Mouse (Mus musculus): ENCODE data around the gene Coa4. TPM values are rescaled to one million over a fixed set of nuclear protein-coding genes. Genes with fewer than 3 reads are reported as not detected.

The Coa4 gene
- polyA plus RNA-seq, 1 experiment = not detected

DNA sequence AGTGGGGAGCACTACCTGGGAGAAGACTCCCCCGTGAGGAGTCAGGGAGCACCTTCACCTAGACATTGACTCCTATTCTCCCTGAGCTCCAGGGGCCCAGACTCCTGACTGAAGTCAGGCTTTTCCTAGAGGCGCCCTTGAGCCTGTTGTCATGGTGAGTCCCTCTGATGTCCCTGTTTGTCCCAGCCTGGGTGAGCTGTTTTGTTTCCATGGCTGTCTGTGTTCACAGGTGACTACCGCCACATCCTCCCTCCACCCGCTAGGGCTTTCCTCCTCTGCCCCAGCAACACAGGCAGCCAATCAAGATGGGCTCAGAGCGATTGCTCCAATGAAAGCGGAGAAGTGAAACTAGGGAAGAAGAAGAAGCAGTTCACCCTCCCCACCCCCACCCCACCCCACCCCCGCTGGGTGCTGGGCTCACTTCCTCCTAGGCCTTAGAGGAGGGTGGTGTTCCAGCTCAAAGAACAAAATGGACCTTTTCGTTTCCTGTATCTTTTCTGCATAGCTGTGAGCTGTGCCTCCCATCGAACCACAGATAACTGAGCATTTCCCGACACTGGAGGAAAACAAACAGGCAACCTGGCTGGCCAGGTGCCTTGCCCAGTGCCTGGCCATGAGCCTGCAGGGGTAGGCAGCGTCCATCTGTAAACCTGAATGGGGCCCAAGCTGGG, 41.2 kb upstream of the Coa4 start:
- TF ChIP-seq CTCF (IDR thresholded peaks at IDR 0.05; ENCODE audit: insufficient read depth, low read depth, low read length) = no peak
- TF ChIP-seq POLR2A (IDR thresholded peaks at IDR 0.05; ENCODE audit: insufficient read depth, low read depth, low read length) = no peak
- H3K4me1 ChIP-seq (ENCODE audit: control insufficient read depth, insufficient read depth, low read length) = peaks cover 21% of the 10 kb centered on the region
- H3K4me3 ChIP-seq (ENCODE audit: insufficient read depth, low read depth, low read length) = peak overlapping the region; percentile 16
- WGBS = 61% methylated on average over 11 of the region's 11 CpGs
- H3K27ac ChIP-seq (ENCODE audit: insufficient read depth, low read depth, low read length) = peak overlapping the region; percentile 41

DNA sequence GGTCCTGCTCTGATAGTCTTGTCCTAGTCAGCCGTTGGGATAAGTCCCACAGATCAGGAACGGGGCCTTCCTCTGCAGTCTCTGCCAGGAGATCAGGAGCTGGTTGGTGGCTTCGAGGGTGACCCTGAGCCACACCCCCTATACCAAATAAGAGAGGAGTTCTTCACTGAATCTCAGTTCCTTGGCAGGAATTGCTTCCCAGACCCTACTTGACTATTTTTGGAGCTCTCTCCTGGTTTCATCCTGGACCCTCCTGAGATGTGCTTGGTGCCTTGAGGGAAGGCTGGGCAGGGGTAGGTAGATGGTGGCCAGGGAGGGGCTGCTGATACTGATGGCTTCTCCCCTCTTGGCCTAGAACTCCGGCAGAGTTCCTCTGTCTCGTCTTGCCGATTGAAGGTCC, 40.5 kb upstream of the Coa4 start:
- Histone ChIP-seq H3K4me1 (ENCODE audit: control insufficient read depth, insufficient read depth, low read length) (peaks cover 21% of the 10 kb centered on the region), H3K4me3 (ENCODE audit: insufficient read depth, low read depth, low read length) (no peak overlapping the region), H3K27ac (ENCODE audit: insufficient read depth, low read depth, low read length) (0 out of 2 replicates have a peak overlapping the region, but pooled peaks have one; percentile 19)
- TF ChIP-seq CTCF (IDR thresholded peaks at IDR 0.05; ENCODE audit: insufficient read depth, low read depth, low read length) (no peak), POLR2A (IDR thresholded peaks at IDR 0.05; ENCODE audit: insufficient read depth, low read depth, low read length) (no peak)
- WGBS = 83% methylated on average over 6 of the region's 6 CpGs

DNA sequence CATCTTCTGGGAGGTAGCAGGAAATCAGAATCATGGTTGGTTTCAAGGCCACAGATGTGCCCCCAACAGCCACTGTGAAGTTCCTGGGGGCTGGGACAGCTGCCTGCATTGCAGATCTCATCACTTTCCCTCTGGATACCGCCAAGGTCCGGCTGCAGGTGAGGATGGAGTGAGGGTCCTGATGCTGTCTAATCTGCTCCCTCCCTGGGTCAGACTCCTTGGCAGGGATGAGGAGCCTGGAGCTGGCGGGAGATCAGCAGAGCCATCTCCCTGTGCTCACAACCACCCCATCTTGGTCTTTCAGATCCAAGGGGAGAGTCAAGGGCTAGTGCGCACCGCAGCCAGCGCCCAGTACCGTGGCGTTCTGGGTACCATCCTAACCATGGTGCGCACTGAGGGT, 40.1 kb upstream of the Coa4 start:
- TF ChIP-seq POLR2A (IDR thresholded peaks at IDR 0.05; ENCODE audit: insufficient read depth, low read depth, low read length) (no peak), CTCF (IDR thresholded peaks at IDR 0.05; ENCODE audit: insufficient read depth, low read depth, low read length) (no peak)
- H3K27ac ChIP-seq (ENCODE audit: insufficient read depth, low read depth, low read length) = no peak overlapping the region
- WGBS = over 99% methylated on average over 9 of the region's 9 CpGs
- H3K4me1 ChIP-seq (ENCODE audit: control insufficient read depth, insufficient read depth, low read length) = peaks cover 21% of the 10 kb centered on the region
- no peak overlapping the region for H3K4me3 ChIP-seq (ENCODE audit: insufficient read depth, low read depth, low read length)

DNA sequence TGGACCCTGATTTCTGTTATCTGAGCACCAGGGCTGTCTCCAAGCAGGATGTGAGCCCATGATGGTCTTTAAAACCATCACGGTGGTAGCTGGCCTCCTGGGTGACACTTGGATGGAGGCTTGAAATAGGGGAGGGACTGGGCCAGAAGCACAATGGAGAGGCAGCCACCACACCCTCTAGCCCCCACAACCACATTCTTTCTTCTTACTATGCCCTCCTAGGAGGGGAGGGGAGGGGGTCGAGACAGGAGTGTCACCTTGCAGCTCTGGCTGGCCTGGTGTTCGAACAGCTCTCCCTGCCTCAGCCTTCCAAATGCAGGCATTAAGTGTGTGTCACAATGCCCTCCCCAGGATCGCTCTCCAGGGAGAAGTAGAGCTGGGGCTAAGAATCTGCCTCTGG, 39.5 kb upstream of the Coa4 start:
- Histone ChIP-seq H3K27ac (ENCODE audit: insufficient read depth, low read depth, low read length) (no peak overlapping the region), H3K4me1 (ENCODE audit: control insufficient read depth, insufficient read depth, low read length) (peaks cover 21% of the 10 kb centered on the region), H3K4me3 (ENCODE audit: insufficient read depth, low read depth, low read length) (no peak overlapping the region)
- 83% methylated on average over 4 of the region's 4 CpGs for WGBS
- TF ChIP-seq CTCF (IDR thresholded peaks at IDR 0.05; ENCODE audit: insufficient read depth, low read depth, low read length) = no peak

DNA sequence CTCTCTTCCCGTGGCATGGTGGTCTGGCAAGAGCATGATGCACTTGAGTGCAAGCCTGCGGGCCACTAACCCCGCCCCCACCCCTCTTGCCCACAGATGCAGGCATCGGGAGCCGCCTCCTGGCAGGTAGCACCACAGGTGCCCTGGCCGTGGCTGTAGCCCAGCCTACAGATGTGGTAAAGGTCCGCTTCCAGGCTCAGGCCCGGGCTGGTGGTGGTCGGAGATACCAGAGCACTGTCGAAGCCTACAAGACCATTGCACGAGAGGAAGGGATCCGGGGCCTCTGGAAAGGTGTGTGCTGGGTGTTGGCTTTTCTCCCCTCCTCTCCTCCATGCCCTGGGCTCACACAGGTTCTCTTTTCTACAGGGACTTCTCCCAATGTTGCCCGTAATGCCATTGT, 38.9 kb upstream of the Coa4 start:
- WGBS = 95% methylated on average over 13 of the region's 13 CpGs
- TF ChIP-seq POLR2A (IDR thresholded peaks at IDR 0.05; ENCODE audit: insufficient read depth, low read depth, low read length) (no peak), CTCF (IDR thresholded peaks at IDR 0.05; ENCODE audit: insufficient read depth, low read depth, low read length) (no peak)
- no peak overlapping the region for H3K4me3 ChIP-seq (ENCODE audit: insufficient read depth, low read depth, low read length)
- peaks cover 19% of the 10 kb centered on the region for H3K4me1 ChIP-seq (ENCODE audit: control insufficient read depth, insufficient read depth, low read length)
- H3K27ac ChIP-seq (ENCODE audit: insufficient read depth, low read depth, low read length) = no peak overlapping the region

DNA sequence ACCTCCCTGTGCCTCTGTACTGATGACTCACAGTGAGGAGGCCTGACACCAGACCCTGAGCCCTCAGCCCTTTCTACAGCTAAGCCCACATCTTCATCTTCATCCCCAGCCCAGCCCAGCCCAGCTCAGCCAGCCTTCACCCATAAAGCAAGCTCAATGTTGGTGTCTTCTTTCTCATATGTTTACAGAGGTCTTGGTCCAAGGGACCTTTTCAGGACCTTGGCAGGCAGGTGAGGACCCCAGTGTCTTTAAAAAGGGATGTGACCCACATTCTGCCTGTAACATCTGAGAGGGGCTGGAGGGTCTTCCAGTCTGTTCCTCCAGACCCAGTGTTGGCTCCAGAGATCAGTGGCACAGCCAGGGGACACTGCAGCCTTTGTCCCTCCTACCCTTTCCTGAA, 37.4 kb upstream of the Coa4 start:
- no peak overlapping the region for H3K4me3 ChIP-seq (ENCODE audit: insufficient read depth, low read depth, low read length)
- H3K27ac ChIP-seq (ENCODE audit: insufficient read depth, low read depth, low read length) = no peak overlapping the region
- TF ChIP-seq POLR2A (IDR thresholded peaks at IDR 0.05; ENCODE audit: insufficient read depth, low read depth, low read length) = no peak
- no peak for TF ChIP-seq CTCF (IDR thresholded peaks at IDR 0.05; ENCODE audit: insufficient read depth, low read depth, low read length)
- peaks cover 12% of the 10 kb centered on the region for H3K4me1 ChIP-seq (ENCODE audit: control insufficient read depth, insufficient read depth, low read length)

DNA sequence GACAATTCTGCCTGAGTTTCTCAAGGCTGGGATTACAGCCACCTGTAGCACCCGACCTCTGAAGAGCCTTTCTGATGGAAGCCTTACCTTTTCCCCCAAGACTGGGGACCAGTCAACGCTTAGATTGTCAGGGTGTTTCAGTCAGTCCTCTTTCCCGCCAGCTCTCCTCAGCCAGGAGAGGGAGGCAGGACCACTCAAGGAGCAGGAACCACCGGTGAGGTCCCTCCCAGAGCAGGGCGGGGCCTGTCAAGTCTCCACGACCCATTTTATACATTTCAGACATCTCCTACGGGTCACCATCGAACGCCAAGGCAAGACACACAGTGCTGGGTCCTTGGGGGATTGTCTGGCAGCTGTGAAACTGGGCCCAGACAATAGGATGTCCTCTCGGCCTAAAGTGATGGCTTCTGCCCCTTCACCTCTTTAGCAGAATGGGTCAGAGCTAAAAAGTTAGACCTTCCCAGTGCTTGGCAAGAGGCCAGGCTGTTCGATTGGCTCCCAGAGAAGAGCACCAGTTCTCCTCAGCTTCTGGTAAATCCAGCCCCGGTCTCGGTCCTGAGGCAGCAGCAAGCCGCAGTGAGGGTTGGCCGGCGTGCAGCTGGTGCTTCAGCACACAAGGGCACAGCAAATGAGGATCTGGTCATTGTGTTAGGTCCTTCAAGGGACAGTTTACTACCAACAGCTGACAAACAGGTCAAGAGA, 36.4 kb upstream of the Coa4 start:
- H3K4me3 ChIP-seq (ENCODE audit: insufficient read depth, low read depth, low read length) = no peak overlapping the region
- TF ChIP-seq POLR2A (IDR thresholded peaks at IDR 0.05; ENCODE audit: insufficient read depth, low read depth, low read length) = no peak
- TF ChIP-seq CTCF (IDR thresholded peaks at IDR 0.05; ENCODE audit: insufficient read depth, low read depth, low read length) = no peak
- no peak overlapping the region for H3K27ac ChIP-seq (ENCODE audit: insufficient read depth, low read depth, low read length)
- H3K4me1 ChIP-seq (ENCODE audit: control insufficient read depth, insufficient read depth, low read length) = peaks cover 10% of the 10 kb centered on the region
- WGBS = 83% methylated on average over 16 of the region's 16 CpGs

DNA sequence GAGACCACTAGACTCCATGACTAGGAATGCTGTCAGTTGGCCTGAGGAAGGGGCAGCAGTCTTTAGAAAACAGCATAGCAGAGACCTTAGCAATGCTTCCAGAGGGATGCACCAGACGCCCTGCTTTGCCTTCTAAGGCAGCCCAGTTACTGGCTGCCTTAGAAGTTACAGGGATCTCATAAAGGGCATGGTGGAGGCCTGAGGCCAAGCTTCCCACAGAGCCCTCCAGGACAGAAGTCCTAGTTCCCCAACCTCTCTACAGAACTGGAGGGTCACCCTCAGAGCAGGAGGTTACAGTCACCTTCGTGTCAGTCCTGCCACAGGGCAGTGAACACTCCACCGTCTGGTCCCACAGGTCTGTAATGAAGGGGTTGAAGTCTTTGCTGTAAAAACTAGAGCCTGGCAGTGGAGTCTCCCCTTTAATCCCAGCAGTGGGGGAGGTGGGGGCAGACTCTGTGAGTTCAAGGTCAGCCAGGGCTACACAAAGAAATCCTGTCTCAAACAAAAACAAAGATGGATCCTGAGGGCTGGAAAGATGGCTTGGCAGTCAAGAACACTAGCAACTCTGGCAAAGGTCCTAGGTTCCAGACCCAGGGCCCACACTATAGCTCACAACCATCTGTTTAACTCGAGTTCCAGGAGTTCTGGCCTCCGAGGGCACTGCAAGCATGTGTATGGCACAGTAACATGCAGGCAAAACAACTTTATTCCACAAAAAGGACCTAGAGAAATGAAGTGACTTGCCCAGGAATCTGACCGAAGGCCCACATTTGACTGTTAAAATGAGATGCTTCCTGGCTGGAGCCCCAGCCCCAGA, 35.6 kb upstream of the Coa4 start:
- 80% methylated on average over 6 of the region's 6 CpGs for WGBS
- no peak overlapping the region for H3K4me3 ChIP-seq (ENCODE audit: insufficient read depth, low read depth, low read length)

DNA sequence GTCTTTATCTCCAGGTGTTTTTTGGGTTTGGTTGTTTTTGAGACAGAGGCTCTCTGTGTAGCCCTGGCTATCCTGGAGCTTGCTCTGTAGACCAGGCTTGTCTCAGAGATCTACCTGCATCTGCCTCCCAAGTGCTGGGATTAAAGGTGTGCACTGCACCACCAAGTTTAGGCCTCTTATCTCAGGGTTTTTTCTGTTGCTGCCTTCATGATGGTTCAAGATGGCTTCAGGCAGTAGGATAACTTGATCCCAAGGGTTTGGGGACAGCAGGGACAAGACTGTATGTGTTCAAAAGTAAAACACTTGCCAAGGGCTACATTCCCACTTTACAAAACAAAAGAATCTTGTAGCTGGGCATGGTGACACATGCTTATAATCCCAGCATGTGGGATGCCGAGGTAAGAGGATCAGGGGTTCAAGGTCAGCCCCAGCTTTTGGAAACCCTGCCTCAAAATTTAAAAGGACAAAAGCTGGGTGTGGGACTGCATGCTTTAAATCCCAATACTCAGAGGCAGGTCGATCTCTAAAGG, 35.0 kb upstream of the Coa4 start:
- H3K27ac ChIP-seq (ENCODE audit: insufficient read depth, low read depth, low read length) = no peak overlapping the region
- no peak overlapping the region for H3K4me3 ChIP-seq (ENCODE audit: insufficient read depth, low read depth, low read length)
- no peaks in the 10 kb centered on the region; the same call in 1 of the 2 replicates for H3K4me1 ChIP-seq (ENCODE audit: control insufficient read depth, insufficient read depth, low read length)
- WGBS = 69% methylated on average over 2 of the region's 2 CpGs
- TF ChIP-seq CTCF (IDR thresholded peaks at IDR 0.05; ENCODE audit: insufficient read depth, low read depth, low read length) (no peak), POLR2A (IDR thresholded peaks at IDR 0.05; ENCODE audit: insufficient read depth, low read depth, low read length) (no peak)

More for the DNA sequence above, 35.6 kb upstream of the Coa4 start:
- Histone ChIP-seq H3K4me1 (ENCODE audit: control insufficient read depth, insufficient read depth, low read length) (peaks cover 3% of the 10 kb centered on the region), H3K27ac (ENCODE audit: insufficient read depth, low read depth, low read length) (no peak overlapping the region)
- no peak for TF ChIP-seq POLR2A (IDR thresholded peaks at IDR 0.05; ENCODE audit: insufficient read depth, low read depth, low read length)
- no peak for TF ChIP-seq CTCF (IDR thresholded peaks at IDR 0.05; ENCODE audit: insufficient read depth, low read depth, low read length)
